Mouse (Mus musculus): Measurements from ENCODE around the gene Mien1.

DNA sequence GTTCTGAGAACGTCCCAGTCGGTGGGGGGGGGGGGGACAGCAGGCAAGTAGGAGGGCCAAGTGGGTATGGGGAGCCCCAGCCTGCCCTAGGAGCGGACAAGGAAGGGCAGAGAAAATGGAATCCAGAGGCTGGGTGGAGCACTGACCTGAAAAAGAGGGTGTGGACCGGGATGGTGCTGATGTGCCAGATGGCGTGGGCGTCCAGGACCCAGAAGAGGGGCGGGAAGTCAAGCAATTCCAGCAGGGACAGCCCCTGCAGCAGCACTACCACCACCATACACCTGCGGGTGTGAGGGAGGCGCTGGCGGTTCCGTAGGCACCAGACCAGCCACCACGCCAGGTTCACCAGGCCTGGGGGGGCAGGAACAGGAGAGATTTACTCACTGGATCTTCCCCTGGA is 48.6 kb downstream of the Mien1 start:
- TF ChIP-seq CTCF (IDR thresholded peaks at IDR 0.05; ENCODE audit: control insufficient read depth, insufficient read depth, low read length) (no peak), POLR2A (IDR thresholded peaks at IDR 0.05; ENCODE audit: borderline replicate concordance, control insufficient read depth, low read depth, low read length) (no peak)

All from bone marrow, adult 2 months (tissue).